21 mouse cellular contexts compared by ENCODE assay signal in genomic region chr4:153425961-153426656, GRCm38 (mm10). TPM values are rescaled to one million over a fixed set of nuclear protein-coding genes. Genes with fewer than 3 reads are reported as not detected.
DNase-seq lines count a peak whose midpoint lies in the region; ATAC-seq and TF ChIP-seq lines count a peak whose summit lies in the region.
"Had no signal": no experiment of that assay in that cellular context is flagged by ENCODE, and none has a peak within 500 bp of the region (broad histone marks: within the 10 kb centered on the region; RNA-seq: fewer than 3 reads in every experiment).

No protein-coding gene starts in this region.

- H3K36me3 ChIP-seq in hindbrain, embryonic 10.5 days: peaks cover 22% of the 10 kb centered on the region
- H3K36me3 ChIP-seq in hindbrain, embryonic 12.5 days: peaks cover 11% of the 10 kb centered on the region
- H3K36me3 ChIP-seq in forebrain, embryonic 11.5 days (ENCODE audit: control insufficient read depth, insufficient read depth, low read length): no peaks in the 10 kb centered on the region
- H3K36me3 ChIP-seq: G1E; heart, embryonic 13.5 days; intestine, embryonic 15.5 days; limb, embryonic 12.5 days; liver, embryonic 13.5 days; stomach, embryonic 15.5 days had no signal

- WGBS in hindbrain, embryonic 10.5 days: 70% methylated on average over 16 of the region's 16 CpGs
- WGBS in hindbrain, embryonic 12.5 days: 71% methylated on average over 16 of the region's 16 CpGs
- WGBS in forebrain, embryonic 11.5 days: 87% methylated on average over 16 of the region's 16 CpGs

- no peak for TF ChIP-seq POLR2A in cortical plate, adult 2 months (IDR thresholded peaks at IDR 0.05; ENCODE audit: extremely low read depth, insufficient read depth, low read length)

- no peak overlapping the region for H3K9ac ChIP-seq in hindbrain, embryonic 12.5 days
- no peak overlapping the region for H3K9ac ChIP-seq in forebrain, embryonic 11.5 days (ENCODE audit: low read length)
- H3K9ac ChIP-seq: heart, embryonic 13.5 days; intestine, embryonic 15.5 days; limb, embryonic 12.5 days; liver, embryonic 13.5 days; lung, embryonic 14.5 days; stomach, embryonic 15.5 days had no signal

- no peak overlapping the region for H3K4me2 ChIP-seq in hindbrain, embryonic 12.5 days (replicated peaks)
- no peak overlapping the region for H3K4me2 ChIP-seq in forebrain, embryonic 11.5 days (ENCODE audit: low read depth, low read length, severe bottlenecking)
- H3K4me2 ChIP-seq: heart, embryonic 13.5 days; intestine, embryonic 15.5 days; limb, embryonic 12.5 days; liver, embryonic 13.5 days; lung, embryonic 14.5 days; stomach, embryonic 15.5 days had no signal

- intact Hi-C loops in left cerebral cortex, adult 2 months (cut with DNase I): loop anchor here (2.0 kb wide), 1 partner anchor 13 kb away; no protein-coding TSS in a partner anchor
- intact Hi-C loops in left cerebral cortex, postnatal 4 days (cut with DNase I): no loop called here

- TF ChIP-seq CTCF in left cerebral cortex, adult 2 months (IDR thresholded peaks at IDR 0.05): no peak
- no peak for TF ChIP-seq CTCF in cortical plate, adult 2 months (IDR thresholded peaks at IDR 0.05; ENCODE audit: extremely low read depth, insufficient read depth, low read length)

- no peak overlapping the region for H3K4me3 ChIP-seq in hindbrain, embryonic 10.5 days
- H3K4me3 ChIP-seq in hindbrain, embryonic 12.5 days: no peak overlapping the region
- no peak overlapping the region for H3K4me3 ChIP-seq in left cerebral cortex, adult 2 months
- H3K4me3 ChIP-seq in cortical plate, adult 2 months (ENCODE audit: insufficient read depth, low read length): no peak overlapping the region
- H3K4me3 ChIP-seq in forebrain, embryonic 11.5 days (ENCODE audit: low read depth, low read length): no peak overlapping the region
- H3K4me3 ChIP-seq: forebrain, embryonic 10.5 days; heart, embryonic 13.5 days; intestine, embryonic 15.5 days; limb, embryonic 12.5 days; liver, embryonic 13.5 days; stomach, embryonic 15.5 days had no signal

- H3K27ac ChIP-seq in hindbrain, embryonic 10.5 days: peak overlapping the region; percentile 82
- H3K27ac ChIP-seq in hindbrain, embryonic 12.5 days: no peak overlapping the region
- peak overlapping the region; percentile 66 for H3K27ac ChIP-seq in left cerebral cortex, adult 2 months
- 0 out of 2 replicates have a peak overlapping the region, but pooled peaks have one; percentile 6 for H3K27ac ChIP-seq in cortical plate, adult 2 months (ENCODE audit: insufficient read depth, low read length)
- H3K27ac ChIP-seq in forebrain, embryonic 11.5 days (ENCODE audit: low read depth, low read length): no peak overlapping the region
- H3K27ac ChIP-seq: forebrain, embryonic 10.5 days; heart, embryonic 13.5 days; intestine, embryonic 15.5 days; limb, embryonic 12.5 days; liver, embryonic 13.5 days; stomach, embryonic 15.5 days had no signal

- DNase-seq in hindbrain, embryonic 10.5 days (ENCODE audit: low spot score): no peak
- no peak for DNase-seq in left cerebral cortex, adult 2 months (ENCODE audit: extremely low spot score in 1 of 2, low spot score in 2 of 2)
- DNase-seq in left cerebral cortex, postnatal 4 days: no peak
- DNase-seq in adrenal gland, adult 8-10 months: peak; percentile 61
- DNase-seq in T-cell, adult 2 months (ENCODE audit: low spot score): no peak
- no peak for DNase-seq in forebrain, embryonic 11.5 days (ENCODE audit: low spot score)
- DNase-seq: cerebellum, adult 11-12 months; cerebellum, postnatal 25 days; liver, embryonic 13.5 days; lung, embryonic 14.5 days; lung, postnatal 36 days; thymus, adult 18-20 months had no signal

- H3K4me1 ChIP-seq in hindbrain, embryonic 10.5 days (replicated peaks): peaks cover 45% of the 10 kb centered on the region
- H3K4me1 ChIP-seq in hindbrain, embryonic 12.5 days: peaks cover 14% of the 10 kb centered on the region
- peaks cover 9% of the 10 kb centered on the region for H3K4me1 ChIP-seq in cortical plate, adult 2 months (ENCODE audit: control insufficient read depth, insufficient read depth, low read length)
- H3K4me1 ChIP-seq in forebrain, embryonic 11.5 days (replicated peaks; ENCODE audit: control insufficient read depth, insufficient read depth, low read length): 0 out of 2 replicates have a peak, but pooled peaks cover 5% of the 10 kb centered on the region
- H3K4me1 ChIP-seq: heart, embryonic 13.5 days; intestine, embryonic 15.5 days; liver, embryonic 13.5 days; stomach, embryonic 15.5 days had no signal

- peaks cover 9% of the 10 kb centered on the region; the same call in 1 of the 2 replicates for H3K9me3 ChIP-seq in hindbrain, embryonic 10.5 days
- peaks cover 6% of the 10 kb centered on the region; the same call in 1 of the 2 replicates for H3K9me3 ChIP-seq in hindbrain, embryonic 12.5 days (replicated peaks)
- no peaks in the 10 kb centered on the region; the same call in 1 of the 2 replicates for H3K9me3 ChIP-seq in forebrain, embryonic 11.5 days (ENCODE audit: control insufficient read depth, low read length)
- H3K9me3 ChIP-seq: intestine, embryonic 15.5 days; stomach, embryonic 15.5 days had no signal

- H3K27me3 ChIP-seq in hindbrain, embryonic 10.5 days (ENCODE audit: insufficient read depth, poor library complexity, severe bottlenecking): no peaks in the 10 kb centered on the region
- H3K27me3 ChIP-seq in hindbrain, embryonic 12.5 days: no peaks in the 10 kb centered on the region
- H3K27me3 ChIP-seq in forebrain, embryonic 11.5 days (ENCODE audit: control insufficient read depth, insufficient read depth, low read length): no peaks in the 10 kb centered on the region
- H3K27me3 ChIP-seq: intestine, embryonic 15.5 days; liver, embryonic 13.5 days; stomach, embryonic 15.5 days had no signal

- ATAC-seq in hindbrain, embryonic 12.5 days (ENCODE audit: low FRiP score): no peak
- ATAC-seq in forebrain, embryonic 11.5 days (replicated peaks; ENCODE audit: low FRiP score): no peak
- ATAC-seq: intestine, embryonic 15.5 days had no signal

RNA-seq across cellular contexts. Expression of gene Ajap1, which starts 56.5 kb away (rescaled TPM):
- 2.6 and 3.5 TPM in 2 replicates for polyA plus RNA-seq in hindbrain, embryonic 10.5 days (2016; fragmentation: Nextera tagmentation; extraction: Ambion mirVana)
- 4.6 and 6.3 TPM in 2 replicates for polyA plus RNA-seq in hindbrain, embryonic 12.5 days (2016; fragmentation: Nextera tagmentation; extraction: Ambion mirVana)
- total RNA-seq in left cerebral cortex, adult 2 months (2021): 10 to 100 TPM; 54.5 to 58.6 TPM
- 10 to 100 TPM; 35.4 to 37.0 TPM for total RNA-seq in left cerebral cortex, postnatal 4 days (2021)
- total RNA-seq in adrenal gland, adult 8-10 months (2022): 1 to 10 TPM; 1.2 to 9.5 (median 5.1) TPM
- 29.2 and 30.2 TPM in 2 replicates for polyA plus RNA-seq in cortical plate, adult 2 months (2012; rRNA removed)
- 1.5 TPM in 2 replicates for polyA plus RNA-seq in forebrain, embryonic 11.5 days (2014; fragmentation: Nextera tagmentation; extraction: Ambion mirVana)
- total RNA-seq: granulocyte monocyte progenitor cell, adult 5-6 weeks had no signal
- polyA plus RNA-seq: G1E; lung, embryonic 14.5 days had no signal

Comparison
In these comparisons a context has a peak if more than half of its experiments do, and no peak if none do; other contexts are left out.
1. H3K27ac ChIP-seq: peak in hindbrain, embryonic 10.5 days (single experiment), left cerebral cortex, adult 2 months (single experiment) and cortical plate, adult 2 months (single experiment); none in hindbrain, embryonic 12.5 days (single experiment) and forebrain, embryonic 11.5 days (single experiment).